Comparison of ENCODE assay signal across 23 mouse cellular contexts in genomic region chr9:106266936-106267657, GRCm38 (mm10). TPM values are rescaled to one million over a fixed set of nuclear protein-coding genes. Genes with fewer than 3 reads are reported as not detected.
DNase-seq lines count a peak whose midpoint lies in the region; TF ChIP-seq lines count a peak whose summit lies in the region.
"Had no signal": no experiment of that assay in that cellular context is flagged by ENCODE, and none has a peak within 500 bp of the region (broad histone marks: within the 10 kb centered on the region; RNA-seq: fewer than 3 reads in every experiment).

No protein-coding gene starts in this region.

- H3K27me3 ChIP-seq in kidney, adult 2 months (replicated peaks; ENCODE audit: control insufficient read depth, insufficient read depth, low read length), result no peaks in the 10 kb centered on the region
- H3K27me3 ChIP-seq: forebrain, embryonic 15.5 days; intestine, embryonic 15.5 days; lung, embryonic 15.5 days; midbrain, embryonic 13.5 days; Patski had no signal

- peak; percentile 90 for DNase-seq in kidney, adult 2 months
- no peak for DNase-seq in kidney, postnatal 10 days
- DNase-seq in adipocyte (ENCODE audit: low spot score), result peak; percentile 64
- DNase-seq in adrenal gland, adult 2 months, result peak; percentile 93
- no peak for DNase-seq in layer of hippocampus, postnatal 14 days (ENCODE audit: low spot score in 2 of 2)
- DNase-seq in left cerebral cortex, postnatal 36 days (ENCODE audit: low spot score in 2 of 2), result no peak
- no peak for DNase-seq in layer of hippocampus, adult 8-10 months (ENCODE audit: low spot score in 2 of 2)
- DNase-seq: cerebellum, adult 9-10 months; heart, postnatal 10 days; lung, postnatal 36 days; retina, postnatal 1 day; right cerebral cortex, postnatal 25 days had no signal

- TF ChIP-seq POLR2A in kidney, adult 2 months (IDR thresholded peaks at IDR 0.05; ENCODE audit: low read depth, low read length), result no peak

- H3K4me3 ChIP-seq in kidney, adult 2 months (ENCODE audit: insufficient read depth, low read depth, low read length), result no peak overlapping the region
- no peak overlapping the region for H3K4me3 ChIP-seq in brown adipose tissue, adult 24 weeks (ENCODE audit: insufficient read depth, low read depth, low read length)
- H3K4me3 ChIP-seq: forebrain, embryonic 15.5 days; heart, embryonic 10.5 days; hindbrain, embryonic 10.5 days; intestine, embryonic 15.5 days; lung, embryonic 15.5 days; megakaryocyte, embryonic 14.5 days; midbrain, embryonic 13.5 days had no signal

- intact Hi-C loops in left cerebral cortex, postnatal 36 days (cut with DNase I), result no loop called here

- H3K36me3 ChIP-seq in kidney, adult 2 months (ENCODE audit: control insufficient read depth, insufficient read depth, low read length), result no peaks in the 10 kb centered on the region
- H3K36me3 ChIP-seq: forebrain, embryonic 15.5 days; G1E; heart, embryonic 10.5 days; hindbrain, embryonic 10.5 days; intestine, embryonic 15.5 days; lung, embryonic 15.5 days; midbrain, embryonic 13.5 days had no signal

- peak overlapping the region; percentile 72 for H3K27ac ChIP-seq in kidney, adult 2 months (ENCODE audit: insufficient read depth, low read depth, low read length)
- peak overlapping the region; percentile 20; the same call in 1 of the 2 replicates for H3K27ac ChIP-seq in brown adipose tissue, adult 24 weeks (replicated peaks; ENCODE audit: low read depth, low read length)
- H3K27ac ChIP-seq: forebrain, embryonic 15.5 days; heart, embryonic 10.5 days; hindbrain, embryonic 10.5 days; intestine, embryonic 15.5 days; liver, embryonic 14.5 days; lung, embryonic 15.5 days; midbrain, embryonic 13.5 days had no signal

- TF ChIP-seq CTCF in kidney, adult 2 months (conservative IDR thresholded peaks at IDR 0.05; ENCODE audit: insufficient read depth, insufficient read length, low read depth, low read length), result no peak

- H3K4me1 ChIP-seq in kidney, adult 2 months (ENCODE audit: control insufficient read depth, insufficient read depth, low read length), result peaks cover 18% of the 10 kb centered on the region; the same call in 1 of the 2 replicates
- peaks cover 7% of the 10 kb centered on the region; the same call in 1 of the 2 replicates for H3K4me1 ChIP-seq in brown adipose tissue, adult 24 weeks (ENCODE audit: control insufficient read depth, insufficient read depth, insufficient read length, low read length)

- 43% methylated on average over 2 of the region's 2 CpGs for WGBS in kidney, adult 2 months

RNA-seq across cellular contexts. Expression of gene Poc1a, which starts 13.8 kb away (rescaled TPM):
- polyA plus RNA-seq in kidney, adult 2 months (2012; rRNA removed), result 5.8 and 6.1 TPM in 2 replicates
- total RNA-seq in adrenal gland, adult 2 months (2021), result 1 to 10 TPM; 3.4 to 5.4 TPM
- 5.4 and 7.1 TPM in 2 replicates for polyA plus RNA-seq in adrenal gland, adult 2 months (2012; rRNA removed)
- 9.4 and 12.7 TPM in 2 replicates for polyA plus RNA-seq in brown adipose tissue, adult 24 weeks (2012; ENCODE audit: insufficient read depth, insufficient read length, missing spikeins)
- total RNA-seq in layer of hippocampus, postnatal 14 days (2021), result 10 to 100 TPM in 1 of 2 experiments, 1 to 10 TPM in 1; 8.5 to 12.0 TPM
- total RNA-seq in left cerebral cortex, postnatal 36 days (2021), result 10 to 100 TPM; 22.0 to 26.4 TPM
- 10 to 100 TPM; 14.7 to 17.7 (median 16.2) TPM for total RNA-seq in layer of hippocampus, adult 8-10 months (2022)

RNA-seq across cellular contexts. Expression of gene Alas1, which starts 18.6 kb away (rescaled TPM):
- polyA plus RNA-seq in kidney, adult 2 months (2012; rRNA removed), result 315 and 343 TPM in 2 replicates
- 1,000 to 10,000 TPM; 1,496 to 1,691 TPM for total RNA-seq in adrenal gland, adult 2 months (2021)
- polyA plus RNA-seq in adrenal gland, adult 2 months (2012; rRNA removed), result 1,137 and 1,435 TPM in 2 replicates
- 452 and 504 TPM in 2 replicates for polyA plus RNA-seq in brown adipose tissue, adult 24 weeks (2012; ENCODE audit: insufficient read depth, insufficient read length, missing spikeins)
- 100 to 1,000 TPM; 153 to 174 TPM for total RNA-seq in layer of hippocampus, postnatal 14 days (2021)
- 100 to 1,000 TPM; 138 TPM for total RNA-seq in left cerebral cortex, postnatal 36 days (2021)
- total RNA-seq in layer of hippocampus, adult 8-10 months (2022), result 100 to 1,000 TPM; 146 to 162 (median 156) TPM

RNA-seq across cellular contexts. Expression of gene Tlr9, which starts 44.7 kb away (rescaled TPM):
- polyA plus RNA-seq in kidney, adult 2 months (2012; rRNA removed), result 2.0 and 4.2 TPM in 2 replicates
- total RNA-seq in adrenal gland, adult 2 months (2021), result 1 to 10 TPM in 1 of 2 experiments, under 1 TPM in 1; 0.84 to 1.4 TPM
- polyA plus RNA-seq in adrenal gland, adult 2 months (2012; rRNA removed), result 2.5 and 2.7 TPM in 2 replicates
- 0.48 and 0.88 TPM in 2 replicates for polyA plus RNA-seq in brown adipose tissue, adult 24 weeks (2012; ENCODE audit: insufficient read depth, insufficient read length, missing spikeins)
- 1 to 10 TPM; 1.2 to 1.6 TPM for total RNA-seq in layer of hippocampus, postnatal 14 days (2021)
- 1 to 10 TPM in 1 of 2 experiments, under 1 TPM in 1; 0.89 to 1.3 TPM for total RNA-seq in left cerebral cortex, postnatal 36 days (2021)
- total RNA-seq in layer of hippocampus, adult 8-10 months (2022), result 1 to 10 TPM in 3 of 4 experiments, under 1 TPM in 1; 0.94 to 3.2 (median 2.1) TPM
- polyA plus RNA-seq: forebrain, embryonic 15.5 days; G1E; heart, embryonic 10.5 days; hindbrain, embryonic 10.5 days; lung, embryonic 15.5 days; midbrain, embryonic 13.5 days had no signal

Comparison
In these comparisons a context has a peak if more than half of its experiments do, and no peak if none do; other contexts are left out.
1. DNase-seq: peak in kidney, adult 2 months (single experiment), adipocyte (single experiment) and adrenal gland, adult 2 months (single experiment); none in kidney, postnatal 10 days (single experiment), layer of hippocampus, postnatal 14 days (0 of 2), left cerebral cortex, postnatal 36 days (0 of 2) and layer of hippocampus, adult 8-10 months (0 of 2).
2. RNA of gene Alas1, which starts 18.6 kb away (total RNA-seq): 1,496 to 1,691 TPM in adrenal gland, adult 2 months; 153 to 174 TPM in layer of hippocampus, postnatal 14 days, 146 to 162 TPM in layer of hippocampus, adult 8-10 months and 138 TPM in left cerebral cortex, postnatal 36 days; every median in the first group is over 4 times any median in the second.